Mouse (Mus musculus) olfactory bulb, adult 2 months (tissue): ENCODE measurements around the gene Ror2. TPM values are rescaled to one million over a fixed set of nuclear protein-coding genes. Genes with fewer than 3 reads are reported as not detected.

Experiments used
- H3K27ac ChIP-seq: fragments of 200-500 bp; 2 replicates; pipeline ENCODE4 v1.5.1; 2012; ENCODE audit warnings: low read depth, low read length; ENCODE audit not compliant: insufficient read depth
- H3K4me1 ChIP-seq: fragments of 200-500 bp; 2 replicates; pipeline ENCODE4 v1.6.1; 2012; ENCODE audit warnings: low read length; ENCODE audit not compliant: control insufficient read depth, insufficient read depth
- H3K4me3 ChIP-seq: fragments of 200-500 bp; 2 replicates; pipeline ENCODE4 v1.5.1; 2012; ENCODE audit warnings: mild to moderate bottlenecking, low read depth, low read length, moderate library complexity; ENCODE audit not compliant: insufficient read depth
- CTCF ChIP-seq: fragments of 200-500 bp; IDR thresholded peaks from 2 replicates; pipeline ENCODE4 v1.5.1; 2012; ENCODE audit warnings: low read depth, mild to moderate bottlenecking, low read length, moderate library complexity; ENCODE audit not compliant: insufficient read depth
- POLR2A ChIP-seq: fragments of 200-500 bp; IDR thresholded peaks from 2 replicates; pipeline ENCODE4 v1.6.1; 2012; ENCODE audit warnings: mild to moderate bottlenecking, low read depth, low read length, moderate library complexity; ENCODE audit not compliant: insufficient read depth
- WGBS: fragments of 180-500 bp; shearing (Covaris S2); methylation state at CpG from one replicate; pipeline ENCODE4 v1.1.7; 2018; 5-methylcytosine and 5-hydroxymethylcytosine counted together
- polyA plus RNA-seq: library from polyadenylated mRNA; stranded (reverse); fragments of >200 nt; gene quantifications from 2 replicates; pipeline ENCODE4 v1.2.4, GENCODE M21; 2012; ENCODE audit warnings: low replicate concordance; ENCODE audit not compliant: missing spikeins, insufficient read depth, insufficient read length

Ror2 gene
- polyA plus RNA-seq, 1 experiment: not detected

DNA sequence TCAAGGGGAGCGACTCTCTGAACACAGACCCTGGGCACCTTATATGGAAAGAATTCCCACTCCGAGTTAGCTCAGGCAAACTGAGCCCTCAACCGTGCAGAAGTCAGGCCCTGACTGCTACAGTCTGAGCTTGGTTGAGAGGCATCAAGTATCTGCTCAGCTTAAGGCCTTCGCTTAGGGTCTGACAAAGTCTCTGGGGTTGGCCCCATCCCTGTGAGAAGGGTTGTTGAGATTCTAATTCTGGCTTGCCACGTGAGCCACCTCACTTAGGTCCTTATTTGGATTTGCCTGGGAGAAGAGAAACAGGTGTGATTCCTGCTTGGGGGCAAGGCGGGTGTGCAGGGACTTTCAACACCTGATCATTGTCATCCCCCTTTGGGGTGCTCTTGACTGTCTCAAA is 129.6 kb downstream of the Ror2 start:
- 98% methylated on average over 6 of the region's 6 CpGs for WGBS
- H3K4me1 ChIP-seq: no peaks in the 10 kb centered on the region; the same call in 1 of the 2 replicates
- no peak overlapping the region for H3K4me3 ChIP-seq
- TF ChIP-seq POLR2A (no peak), CTCF (no peak)
- no peak overlapping the region for H3K27ac ChIP-seq

DNA sequence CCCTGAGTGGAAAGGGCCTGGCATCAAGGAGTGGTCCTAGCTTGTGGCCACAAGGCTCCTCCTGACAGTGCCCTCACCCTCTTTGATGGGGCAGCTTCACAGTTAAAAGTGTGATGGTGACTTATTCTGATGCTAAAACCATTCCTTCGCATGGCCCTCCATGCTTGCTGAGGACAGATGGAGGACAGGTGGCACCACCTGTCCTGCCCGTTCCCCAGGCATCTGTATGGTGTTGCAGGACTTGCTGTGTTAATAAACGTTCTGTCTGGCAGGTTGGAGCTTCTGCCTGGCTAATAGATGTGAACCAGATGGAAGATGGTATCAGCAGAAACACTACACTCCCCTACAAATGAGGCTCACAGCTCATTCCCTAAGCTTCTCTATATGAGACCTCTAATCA is 140.4 kb downstream of the Ror2 start:
- Histone ChIP-seq H3K4me1 (no peaks in the 10 kb centered on the region), H3K4me3 (no peak overlapping the region), H3K27ac (no peak overlapping the region)
- TF ChIP-seq POLR2A (no peak), CTCF (no peak)
- 92% methylated on average over 3 of the region's 3 CpGs for WGBS

DNA sequence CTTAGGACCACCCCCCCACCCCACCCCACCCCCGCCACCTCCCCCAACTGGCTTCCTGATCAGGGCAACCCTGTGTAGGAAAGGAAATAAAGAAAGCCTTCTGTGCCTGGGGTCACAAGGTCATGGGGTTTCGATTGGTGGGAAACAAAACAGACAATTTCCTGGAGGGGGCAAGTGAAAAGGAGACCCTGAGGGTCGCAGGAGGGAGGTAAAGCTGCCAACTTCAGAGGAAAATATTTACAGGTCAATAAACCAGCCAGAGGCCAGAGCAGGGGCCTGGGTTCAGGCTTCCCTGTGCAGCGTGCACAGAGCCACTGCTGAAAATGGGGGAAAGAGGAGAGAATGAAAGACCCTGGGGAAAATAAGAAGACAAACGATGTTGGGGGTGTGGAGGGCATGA is 142.8 kb downstream of the Ror2 start:
- 69% methylated on average over 5 of the region's 5 CpGs for WGBS
- TF ChIP-seq POLR2A: no peak
- no peak for TF ChIP-seq CTCF
- H3K27ac ChIP-seq: no peak overlapping the region
- H3K4me1 ChIP-seq: no peaks in the 10 kb centered on the region
- no peak overlapping the region for H3K4me3 ChIP-seq

DNA sequence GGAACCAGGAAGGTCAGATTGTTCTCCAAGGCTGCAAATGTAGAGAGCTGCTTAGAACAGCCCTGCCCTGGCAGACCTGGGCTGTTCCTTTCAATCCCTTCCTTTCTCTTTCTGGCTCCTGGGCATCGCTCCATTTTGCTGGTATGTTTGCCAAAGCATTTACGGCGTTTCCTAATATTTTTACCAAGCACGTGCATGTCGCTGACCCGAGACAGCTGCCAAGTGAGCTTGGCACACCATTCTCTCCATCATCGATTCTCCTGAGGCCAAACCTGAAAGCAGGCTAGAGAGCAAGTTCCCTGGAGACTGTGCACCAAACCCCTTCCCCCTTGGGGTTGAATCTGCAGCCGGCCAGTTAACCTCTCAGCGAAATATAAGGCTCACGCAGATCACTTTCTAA is 143.7 kb downstream of the Ror2 start:
- 64% methylated on average over 10 of the region's 10 CpGs for WGBS
- Histone ChIP-seq H3K27ac (no peak overlapping the region), H3K4me1 (no peaks in the 10 kb centered on the region), H3K4me3 (no peak overlapping the region)
- no peak for TF ChIP-seq CTCF
- TF ChIP-seq POLR2A: no peak

- H3K4me3 ChIP-seq: no peak overlapping the region
- no peak overlapping the region for H3K27ac ChIP-seq
- WGBS: 90% methylated on average over 2 of the region's 2 CpGs
- H3K4me1 ChIP-seq: no peaks in the 10 kb centered on the region
- TF ChIP-seq POLR2A (no peak), CTCF (no peak)
Measured at GRCm38 (mm10) chr13:53140298-53140697, 145.6 kb downstream of the Ror2 start.

DNA sequence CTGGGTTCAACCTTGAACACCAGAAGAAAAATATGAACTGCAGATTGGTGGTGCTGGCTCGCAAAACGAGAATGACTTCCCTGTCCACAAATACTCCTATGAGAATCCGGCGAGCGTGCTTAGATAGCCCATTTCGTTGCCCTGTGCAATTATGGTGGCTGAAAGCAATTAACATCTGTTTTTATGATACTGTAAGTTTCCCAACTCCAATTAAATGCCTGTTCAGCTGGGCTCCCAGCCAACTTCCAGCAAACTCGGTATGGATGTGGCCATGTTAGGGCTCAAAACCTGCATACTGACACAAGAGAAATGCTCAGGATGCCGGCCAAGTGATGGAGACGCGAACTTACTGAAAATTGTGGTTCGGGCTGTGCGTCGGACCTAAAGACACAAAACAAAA is 155.4 kb downstream of the Ror2 start:
- TF ChIP-seq POLR2A: no peak
- no peak for TF ChIP-seq CTCF
- WGBS: 62% methylated on average over 13 of the region's 13 CpGs

DNA sequence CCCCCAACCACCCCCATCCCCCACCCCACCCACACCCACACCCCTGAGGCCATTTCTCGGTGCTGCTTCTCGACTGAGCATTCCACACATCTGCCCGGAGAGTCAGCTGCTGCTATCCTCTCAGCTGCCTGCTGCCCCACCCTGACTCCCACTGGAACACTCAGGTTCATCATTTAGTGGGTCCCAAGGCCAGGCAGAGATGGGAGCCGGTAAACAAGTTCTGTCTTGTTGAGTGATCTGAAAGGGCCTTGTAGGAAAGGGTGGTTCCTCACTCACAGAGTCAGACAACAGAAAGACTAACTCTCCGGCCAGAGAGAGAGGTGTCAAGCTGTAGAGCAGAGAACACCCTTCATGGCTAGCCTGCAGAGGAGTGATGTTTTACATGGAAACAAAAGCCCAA is 155.9 kb downstream of the Ror2 start:
- no peak overlapping the region for H3K27ac ChIP-seq
- WGBS: 81% methylated on average over 5 of the region's 5 CpGs
- no peak overlapping the region for H3K4me3 ChIP-seq
- TF ChIP-seq CTCF (no peak), POLR2A (no peak)
- no peaks in the 10 kb centered on the region for H3K4me1 ChIP-seq

More for the DNA sequence above, 155.4 kb downstream of the Ror2 start:
- H3K4me1 ChIP-seq: no peaks in the 10 kb centered on the region
- no peak overlapping the region for H3K27ac ChIP-seq
- H3K4me3 ChIP-seq: no peak overlapping the region

GRCm38 (mm10) chr13:53125627-53126026 is 160.3 kb downstream of the Ror2 start:
- WGBS: 86% methylated on average over 5 of the region's 5 CpGs
- TF ChIP-seq CTCF (no peak), POLR2A (no peak)
- H3K4me3 ChIP-seq: no peak overlapping the region

DNA sequence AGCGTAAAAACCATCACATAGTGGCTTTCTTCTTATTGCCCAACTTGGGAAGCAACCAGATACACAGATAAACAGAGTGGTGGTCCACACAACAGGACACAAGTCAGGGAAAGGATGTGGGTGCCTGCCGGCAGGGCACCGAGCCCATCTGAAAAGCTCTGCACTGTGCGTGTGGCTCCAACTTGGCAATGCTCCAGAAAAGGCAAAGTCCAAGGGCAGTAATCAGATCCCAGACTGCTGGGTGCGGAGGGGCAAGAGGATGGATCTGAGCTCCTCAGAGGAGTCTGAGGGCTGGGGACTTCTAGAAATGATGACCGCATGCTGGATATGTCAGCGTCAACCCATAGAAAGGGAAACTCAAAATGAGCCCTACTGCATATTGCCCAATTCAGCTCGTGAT is 163.8 kb downstream of the Ror2 start:
- Histone ChIP-seq H3K27ac (no peak overlapping the region), H3K4me1 (peaks cover 6% of the 10 kb centered on the region; the same call in 1 of the 2 replicates), H3K4me3 (no peak overlapping the region)
- WGBS: 78% methylated on average over 8 of the region's 8 CpGs
- TF ChIP-seq POLR2A (no peak), CTCF (no peak)

More at GRCm38 (mm10) chr13:53125627-53126026, 160.3 kb downstream of the Ror2 start:
- peaks cover 6% of the 10 kb centered on the region; the same call in 1 of the 2 replicates for H3K4me1 ChIP-seq
- H3K27ac ChIP-seq: no peak overlapping the region

- Histone ChIP-seq H3K4me3 (no peak overlapping the region), H3K4me1 (peaks cover 6% of the 10 kb centered on the region; the same call in 1 of the 2 replicates), H3K27ac (no peak overlapping the region)
- TF ChIP-seq CTCF: no peak
- TF ChIP-seq POLR2A: no peak
- whole genome bisulfite sequencing: 19% methylated on average over 11 of the region's 11 CpGs
Measured at GRCm38 (mm10) chr13:53120906-53121305, 165.0 kb downstream of the Ror2 start.
